In genomic region chr13:51418268-51418941, GRCm38 (mm10) we compare ENCODE assay signal across 8 mouse cellular contexts. TPM values are rescaled to one million over a fixed set of nuclear protein-coding genes. Genes with fewer than 3 reads are reported as not detected.
DNase-seq lines count a peak whose midpoint lies in the region; ATAC-seq lines count a peak whose summit lies in the region.

No protein-coding gene starts in this region.

- intact Hi-C loops in gastrocnemius, postnatal 14 days (cut with DNase I; ENCODE audit: low total_unique reads), result loop anchor here (5.0 kb wide), 2 partner anchors 211 to 226 kb away; no protein-coding TSS in a partner anchor

- ATAC-seq in activated CD4-positive, CD25-positive, alpha-beta regulatory T cell, adult 4 months, result peak; percentile 32
- ATAC-seq in common myeloid progenitor, adult 5-6 weeks (replicated peaks; ENCODE audit: low read depth, poor library complexity, severe bottlenecking), result peak; percentile 83
- ATAC-seq in inflammation-experienced regulatory T-cells, adult 6 months, result peak; percentile 64
- peak; percentile 82 for ATAC-seq in megakaryocyte progenitor cell, adult 5-6 weeks (replicated peaks; ENCODE audit: poor library complexity)

- DNase-seq in gastrocnemius, postnatal 14 days, result peak; percentile 93
- peak; percentile 78 to 97 for DNase-seq in left cerebral cortex, adult 9 months (ENCODE audit: low spot score in 2 of 2)
- peak; percentile 99 for DNase-seq in right cerebral cortex, postnatal 14 days
- DNase-seq in urinary bladder, postnatal 25 days (ENCODE audit: low spot score), result peak; percentile 98

RNA-seq across cellular contexts. Expression of gene S1pr3, which starts 10.0 kb away (rescaled TPM):
- polyA plus RNA-seq in activated CD4-positive, CD25-positive, alpha-beta regulatory T cell, adult 4 months (2017; shearing (Covaris generic)), result under 1 TPM in 1 of 2 experiments, not detected in 1; 0.17 TPM
- 4.1 and 7.0 TPM in 2 replicates for total RNA-seq in common myeloid progenitor, adult 5-6 weeks (2017)
- total RNA-seq in gastrocnemius, postnatal 14 days (2021), result 10 to 100 TPM in 1 of 2 experiments, 1 to 10 TPM in 1; 9.7 to 13.7 TPM
- under 1 TPM in 1 of 3 experiments, not detected in 2; 0.24 TPM for polyA plus RNA-seq in inflammation-experienced regulatory T-cells, adult 6 months (2017; shearing (Covaris generic))
- total RNA-seq in megakaryocyte progenitor cell, adult 5-6 weeks (2015), result 12.5 and 13.0 TPM in 2 replicates
- 8.0 and 8.2 TPM in 2 replicates for total RNA-seq in megakaryocyte progenitor cell, adult 5-6 weeks (2017)

Comparison
In these comparisons a context has a peak if more than half of its experiments do, and no peak if none do; other contexts are left out.
1. Peak in every context shown above with its lines: DNase-seq and ATAC-seq.
2. ATAC-seq: peak in every context shown above with its lines; median percentile 83 in common myeloid progenitor, adult 5-6 weeks; 82 in megakaryocyte progenitor cell, adult 5-6 weeks; 64 in inflammation-experienced regulatory T-cells, adult 6 months; 32 in activated CD4-positive, CD25-positive, alpha-beta regulatory T cell, adult 4 months.